Mouse (Mus musculus): ENCODE results near the gene Hfm1.

Gene Hfm1

GRCm38 (mm10) chr5:106814611-106815010, 111.5 kb downstream of the Hfm1 start:
- no peak for TF ChIP-seq GATA4 (IDR thresholded peaks at IDR 0.05; ENCODE audit: insufficient replicate concordance, low read length)

GRCm38 (mm10) chr5:106803094-106803493, 123.0 kb downstream of the Hfm1 start:
- no peak for TF ChIP-seq GATA4 (IDR thresholded peaks at IDR 0.05; ENCODE audit: insufficient replicate concordance, low read length)

GRCm38 (mm10) chr5:106801886-106802798, 124.0 kb downstream of the Hfm1 start:
- TF ChIP-seq GATA4 (IDR thresholded peaks at IDR 0.05; ENCODE audit: insufficient replicate concordance, low read length) = no peak

- TF ChIP-seq GATA4 (IDR thresholded peaks at IDR 0.05; ENCODE audit: insufficient replicate concordance, low read length) = no peak
These were observed 124.8 kb downstream of the Hfm1 start for GRCm38 (mm10) chr5:106801215-106801863.

GRCm38 (mm10) chr5:106797896-106798295, 128.2 kb downstream of the Hfm1 start:
- TF ChIP-seq GATA4 (IDR thresholded peaks at IDR 0.05; ENCODE audit: insufficient replicate concordance, low read length) = no peak

GRCm38 (mm10) chr5:106791241-106791572, 134.9 kb downstream of the Hfm1 start:
- no peak for TF ChIP-seq GATA4 (IDR thresholded peaks at IDR 0.05; ENCODE audit: insufficient replicate concordance, low read length)

GRCm38 (mm10) chr5:106790496-106791240, 135.5 kb downstream of the Hfm1 start:
- no peak for TF ChIP-seq GATA4 (IDR thresholded peaks at IDR 0.05; ENCODE audit: insufficient replicate concordance, low read length)
